Mouse (Mus musculus) liver, embryonic 14.5 days (tissue): ENCODE data around the gene Gpr183.

Experiments
- CTCF ChIP-seq: IDR thresholded peaks from 2 replicates; pipeline ENCODE4 v1.5.1; 2016; ENCODE audit warnings: antibody characterized with exemption, low read depth, control low read depth
- EP300 ChIP-seq: IDR thresholded peaks from 2 replicates; pipeline ENCODE4 v1.6.1; 2016; ENCODE audit warnings: antibody characterized with exemption, low read depth

GRCm38 (mm10) chr14:121912501-121912900 is 52.5 kb downstream of the Gpr183 start:
- no peak for TF ChIP-seq CTCF
- TF ChIP-seq EP300: no peak
